In the genomic region with DNA sequence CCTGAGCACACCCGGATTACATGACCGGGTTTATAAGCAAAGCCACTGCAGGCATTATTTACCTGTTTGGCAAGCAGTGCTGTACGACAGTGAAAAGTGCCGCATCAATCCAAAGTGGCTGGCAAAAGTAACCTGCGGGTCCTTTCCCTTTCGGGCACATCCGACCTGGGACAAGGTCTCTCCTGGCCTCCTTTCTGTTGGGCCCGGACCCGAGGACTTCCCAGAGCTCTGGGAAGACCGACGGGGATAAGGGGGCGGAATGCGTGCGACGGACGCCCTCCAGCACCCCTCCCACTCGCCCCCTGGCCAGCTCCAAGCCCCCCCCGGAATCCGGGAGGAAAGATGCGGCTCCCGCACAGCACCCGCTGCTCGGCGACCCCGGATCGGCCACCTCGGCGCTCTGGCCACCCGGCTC, we compare ENCODE assay signal across 8 mouse cellular contexts. TPM values are rescaled to one million over a fixed set of nuclear protein-coding genes. Genes with fewer than 3 reads are reported as not detected.
DNase-seq lines count a peak whose midpoint lies in the region; ATAC-seq and TF ChIP-seq lines count a peak whose summit lies in the region.

No protein-coding gene starts in this region.

- no peaks in the 10 kb centered on the region for H3K9me3 ChIP-seq in hindbrain, postnatal 0 days (ENCODE audit: low read length)
- H3K9me3 ChIP-seq in midbrain, postnatal 0 days (ENCODE audit: low read length) = no peaks in the 10 kb centered on the region

- no peak for TF ChIP-seq CTCF in cerebellum, adult 2 months (IDR thresholded peaks at IDR 0.05; ENCODE audit: borderline replicate concordance, insufficient read depth, low read depth, low read length)
- no peak for TF ChIP-seq CTCF in hindbrain, postnatal 0 days (IDR thresholded peaks at IDR 0.05; ENCODE audit: low read depth)
- no peak for TF ChIP-seq CTCF in midbrain, postnatal 0 days (IDR thresholded peaks at IDR 0.05)

- 1% methylated on average over 25 of the region's 29 CpGs for WGBS in cerebellum, adult 2 months
- WGBS in hindbrain, postnatal 0 days = under 1% methylated on average over 29 of the region's 29 CpGs
- WGBS in midbrain, postnatal 0 days = under 1% methylated on average over 27 of the region's 29 CpGs

- DNase-seq in cerebellum, adult 2 months = no peak
- DNase-seq in cerebellum, adult 11 months = no peak
- peak; percentile 7 for DNase-seq in right cerebral cortex, postnatal 25 days
- no peak for DNase-seq in right cerebral cortex, postnatal 14 days
- peak; percentile 30 for DNase-seq in hindbrain, postnatal 0 days (ENCODE audit: low spot score)
- DNase-seq in midbrain, postnatal 0 days (ENCODE audit: low spot score) = peak; percentile 39
- DNase-seq in urinary bladder, adult 2 months (ENCODE audit: low spot score) = no peak
- no peak for DNase-seq in left cerebral cortex, adult 9 months (ENCODE audit: low spot score in 2 of 2)

- no peaks in the 10 kb centered on the region for H3K36me3 ChIP-seq in hindbrain, postnatal 0 days (ENCODE audit: insufficient read depth, low read length)
- H3K36me3 ChIP-seq in midbrain, postnatal 0 days (ENCODE audit: insufficient read depth, low read length) = no peaks in the 10 kb centered on the region

- H3K4me3 ChIP-seq in cerebellum, adult 2 months (replicated peaks; ENCODE audit: insufficient read depth, low read depth, low read length) = peak overlapping the region; percentile 59
- peak overlapping the region; percentile 86 for H3K4me3 ChIP-seq in hindbrain, postnatal 0 days (ENCODE audit: low read length)
- peak overlapping the region; percentile 86 for H3K4me3 ChIP-seq in midbrain, postnatal 0 days (ENCODE audit: low read depth, low read length)

- H3K27me3 ChIP-seq in cerebellum, adult 2 months (ENCODE audit: control insufficient read depth, insufficient read depth, low read length) = no peaks in the 10 kb centered on the region
- H3K27me3 ChIP-seq in hindbrain, postnatal 0 days (ENCODE audit: insufficient read depth, low read length) = no peaks in the 10 kb centered on the region
- H3K27me3 ChIP-seq in midbrain, postnatal 0 days (ENCODE audit: insufficient read depth, low read length) = no peaks in the 10 kb centered on the region

- TF ChIP-seq POLR2A in cerebellum, adult 2 months (IDR thresholded peaks at IDR 0.05; ENCODE audit: borderline replicate concordance, insufficient read depth, low read length) = no peak

- no peak overlapping the region for H3K27ac ChIP-seq in cerebellum, adult 2 months (ENCODE audit: insufficient read depth, low read length)
- peak overlapping the region; percentile 56; the same call in 1 of the 2 replicates for H3K27ac ChIP-seq in hindbrain, postnatal 0 days
- no peak overlapping the region for H3K27ac ChIP-seq in midbrain, postnatal 0 days (ENCODE audit: low read depth, low read length)

- peak overlapping the region; percentile 84 for H3K9ac ChIP-seq in hindbrain, postnatal 0 days (replicated peaks; ENCODE audit: low read length)
- peak overlapping the region; percentile 84 for H3K9ac ChIP-seq in midbrain, postnatal 0 days (replicated peaks; ENCODE audit: low read length, poor library complexity, severe bottlenecking)

- peak overlapping the region; percentile 90 for H3K4me2 ChIP-seq in hindbrain, postnatal 0 days (ENCODE audit: low read depth, low read length)
- H3K4me2 ChIP-seq in midbrain, postnatal 0 days (ENCODE audit: low read depth, low read length, poor library complexity, severe bottlenecking) = peak overlapping the region; percentile 91

- ATAC-seq in hindbrain, postnatal 0 days = peak; percentile 75
- ATAC-seq in midbrain, postnatal 0 days (ENCODE audit: low FRiP score) = peak; percentile 57

- H3K4me1 ChIP-seq in cerebellum, adult 2 months (ENCODE audit: control insufficient read depth, insufficient read depth, low read length) = no peaks in the 10 kb centered on the region
- no peaks in the 10 kb centered on the region for H3K4me1 ChIP-seq in hindbrain, postnatal 0 days (ENCODE audit: insufficient read depth, low read length)
- H3K4me1 ChIP-seq in midbrain, postnatal 0 days (ENCODE audit: insufficient read depth, low read length) = no peaks in the 10 kb centered on the region

RNA-seq across cellular contexts. Expression of gene Steap2, which starts 0.8 kb away (rescaled TPM):
- 36.9 and 40.7 TPM in 2 replicates for polyA plus RNA-seq in cerebellum, adult 2 months (2012; rRNA removed)
- total RNA-seq in hindbrain, postnatal 0 days (2014; rRNA removed) = 18.5 and 23.6 TPM in 2 replicates
- polyA plus RNA-seq in hindbrain, postnatal 0 days (2015; fragmentation: Nextera tagmentation; extraction: Ambion mirVana) = 6.7 and 6.8 TPM in 2 replicates
- total RNA-seq in midbrain, postnatal 0 days (2014; rRNA removed) = 11.0 and 14.7 TPM in 2 replicates
- 4.3 and 4.8 TPM in 2 replicates for polyA plus RNA-seq in midbrain, postnatal 0 days (2015; fragmentation: Nextera tagmentation; extraction: Ambion mirVana)
- polyA plus RNA-seq in urinary bladder, adult 2 months (2012; rRNA removed) = 9.6 and 13.2 TPM in 2 replicates

RNA-seq across cellular contexts. Expression of gene Cfap69, which starts 29.5 kb away (rescaled TPM):
- polyA plus RNA-seq in cerebellum, adult 2 months (2012; rRNA removed) = 10.3 and 11.2 TPM in 2 replicates
- total RNA-seq in hindbrain, postnatal 0 days (2014; rRNA removed) = 9.8 and 77.8 TPM in 2 replicates
- polyA plus RNA-seq in hindbrain, postnatal 0 days (2015; fragmentation: Nextera tagmentation; extraction: Ambion mirVana) = 8.0 and 9.8 TPM in 2 replicates
- total RNA-seq in midbrain, postnatal 0 days (2014; rRNA removed) = 9.3 and 13.8 TPM in 2 replicates
- polyA plus RNA-seq in midbrain, postnatal 0 days (2015; fragmentation: Nextera tagmentation; extraction: Ambion mirVana) = 8.4 and 9.0 TPM in 2 replicates
- 3.1 and 3.2 TPM in 2 replicates for polyA plus RNA-seq in urinary bladder, adult 2 months (2012; rRNA removed)

RNA-seq across cellular contexts. Expression of gene Steap1, which starts 55.6 kb away (rescaled TPM):
- polyA plus RNA-seq in cerebellum, adult 2 months (2012; rRNA removed) = 1.3 and 3.3 TPM in 2 replicates
- 0.43 and 2.6 TPM in 2 replicates for total RNA-seq in hindbrain, postnatal 0 days (2014; rRNA removed)
- polyA plus RNA-seq in hindbrain, postnatal 0 days (2015; fragmentation: Nextera tagmentation; extraction: Ambion mirVana) = 4.6 and 4.7 TPM in 2 replicates
- 0.71 TPM in 1 of 2 replicates, not detected in the other for total RNA-seq in midbrain, postnatal 0 days (2014; rRNA removed)
- 0.63 and 0.65 TPM in 2 replicates for polyA plus RNA-seq in midbrain, postnatal 0 days (2015; fragmentation: Nextera tagmentation; extraction: Ambion mirVana)
- polyA plus RNA-seq in urinary bladder, adult 2 months (2012; rRNA removed) = 1.8 and 1.9 TPM in 2 replicates

Comparison
In these comparisons a context has a peak if more than half of its experiments do, and no peak if none do; other contexts are left out.
1. DNase-seq: peak in right cerebral cortex, postnatal 25 days (single experiment), hindbrain, postnatal 0 days (single experiment) and midbrain, postnatal 0 days (single experiment); none in cerebellum, adult 2 months (0 of 2), cerebellum, adult 11 months (single experiment), right cerebral cortex, postnatal 14 days (single experiment), urinary bladder, adult 2 months (single experiment) and left cerebral cortex, adult 9 months (0 of 2).
2. Peak in every context shown above with its lines, with median percentiles within 50 percentile points of each other: H3K4me3 ChIP-seq.